Mouse (Mus musculus) heart, postnatal 0 days (tissue): ENCODE data around the gene Trim16.

Source experiments
- CTCF ChIP-seq: IDR thresholded peaks from 2 replicates; pipeline ENCODE4 v1.5.1; 2016; ENCODE audit warnings: antibody characterized with exemption, control low read depth, low read depth
- EP300 ChIP-seq: IDR thresholded peaks from 2 replicates; pipeline ENCODE4 v1.6.1; 2016; ENCODE audit warnings: antibody characterized with exemption, low read depth

DNA sequence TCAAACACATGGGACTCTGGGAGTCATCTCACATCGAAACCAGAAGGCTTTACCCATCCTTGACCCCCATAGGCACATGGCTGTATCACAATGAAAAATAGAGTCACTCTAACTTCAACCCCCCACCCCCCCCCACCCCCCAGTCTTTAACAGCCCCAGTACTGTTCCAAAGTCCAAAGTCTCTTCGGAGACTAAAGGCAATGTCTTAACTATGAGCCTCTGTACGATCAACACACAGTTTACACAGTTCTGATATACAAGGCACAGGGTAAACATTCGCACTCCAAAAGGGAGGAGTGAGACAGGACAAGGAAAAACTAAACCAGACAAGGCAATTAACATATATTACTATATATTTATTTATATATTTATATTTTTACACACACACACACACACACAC is 7.1 kb downstream of the Trim16 start:
- TF ChIP-seq EP300 (no peak), CTCF (no peak)
